Comparison of ENCODE assay signal across 29 mouse cellular contexts in genomic region chr5:147159320-147159719, GRCm38 (mm10). TPM values are rescaled to one million over a fixed set of nuclear protein-coding genes. Genes with fewer than 3 reads are reported as not detected.
DNase-seq lines count a peak whose midpoint lies in the region; TF ChIP-seq lines count a peak whose summit lies in the region.
"Had no signal": no experiment of that assay in that cellular context is flagged by ENCODE, and none has a peak within 500 bp of the region (broad histone marks: within the 10 kb centered on the region; RNA-seq: fewer than 3 reads in every experiment).

No protein-coding gene starts in this region.

- H3K4me3 ChIP-seq in testis, adult 2 months (ENCODE audit: control insufficient read depth, low read depth, low read length) = peak overlapping the region; percentile 68
- no peak overlapping the region for H3K4me3 ChIP-seq in left cerebral cortex, adult 2 months
- H3K4me3 ChIP-seq: embryonic facial prominence, embryonic 15.5 days; forebrain, embryonic 10.5 days; limb, embryonic 13.5 days; liver, embryonic 13.5 days had no signal

- no peak for TF ChIP-seq CTCF in testis, adult 2 months (IDR thresholded peaks at IDR 0.05; ENCODE audit: control insufficient read depth, insufficient read depth, insufficient replicate concordance, low read depth, low read length)
- TF ChIP-seq CTCF in left cerebral cortex, adult 2 months (IDR thresholded peaks at IDR 0.05) = no peak

- no peak for TF ChIP-seq POLR2A in testis, adult 2 months (IDR thresholded peaks at IDR 0.05; ENCODE audit: control insufficient read depth, low read depth, low read length)

- no peaks in the 10 kb centered on the region for H3K27me3 ChIP-seq in testis, adult 2 months (ENCODE audit: control insufficient read depth, insufficient read depth, low read length)

- DNase-seq in testis, postnatal 14 days (ENCODE audit: low spot score) = no peak
- DNase-seq in CD8-positive naive resting alpha-beta T cell, adult 2 months (ENCODE audit: low read depth in 2 of 2, low spot score in 2 of 2) = peak; percentile 35 to 47
- peak; percentile 47 for DNase-seq in ZHBTc4 (ENCODE audit: low read depth, low spot score)
- DNase-seq in natural killer cell, adult 2 months (ENCODE audit: low spot score in 2 of 2) = peak; percentile 60 to 72
- no peak for DNase-seq in gastrocnemius, postnatal 14 days
- no peak for DNase-seq in kidney, postnatal 14 days
- DNase-seq in left cerebral cortex, adult 2 months (ENCODE audit: extremely low spot score in 1 of 2, low spot score in 2 of 2) = no peak
- DNase-seq: adrenal gland, postnatal 25 days; B cell, adult 2 months; cerebellum, adult 11 months; cerebellum, postnatal 25 days; embryo, embryonic 11 days; forebrain, postnatal 0 days; kidney, adult 2 months; kidney, postnatal 4 days; liver, embryonic 13.5 days; lung, embryonic 14.5 days; lung, postnatal 4 days; right cerebral cortex, postnatal 25 days had no signal

- no peaks in the 10 kb centered on the region for H3K36me3 ChIP-seq in testis, adult 2 months (ENCODE audit: control insufficient read depth, insufficient read depth, low read length)
- H3K36me3 ChIP-seq: embryonic facial prominence, embryonic 15.5 days; forebrain, embryonic 10.5 days; limb, embryonic 13.5 days; liver, embryonic 13.5 days had no signal

- no peak overlapping the region for H3K27ac ChIP-seq in testis, adult 2 months (ENCODE audit: control insufficient read depth, insufficient read depth, low read depth, low read length)
- H3K27ac ChIP-seq in left cerebral cortex, adult 2 months = no peak overlapping the region
- H3K27ac ChIP-seq: embryonic facial prominence, embryonic 15.5 days; forebrain, embryonic 10.5 days; limb, embryonic 13.5 days; liver, embryonic 13.5 days had no signal

- intact Hi-C loops in gastrocnemius, postnatal 14 days (cut with DNase I; ENCODE audit: low total_unique reads) = no loop called here
- intact Hi-C loops in left cerebral cortex, adult 2 months (cut with DNase I) = no loop called here

- H3K4me1 ChIP-seq in testis, adult 2 months (ENCODE audit: control insufficient read depth, insufficient read depth, low read length) = no peaks in the 10 kb centered on the region
- H3K4me1 ChIP-seq: liver, embryonic 13.5 days had no signal

RNA-seq across cellular contexts. Expression of gene Gsx1, which starts 29.2 kb away (rescaled TPM):
- polyA plus RNA-seq in testis, adult 2 months (2012; rRNA removed) = not detected in 2 replicates
- total RNA-seq in gastrocnemius, postnatal 14 days (2021) = not detected
- total RNA-seq in left cerebral cortex, adult 2 months (2021) = under 1 TPM; 0.19 to 0.38 TPM
- total RNA-seq: adrenal gland, postnatal 25 days; gastrocnemius, postnatal 4 days; hematopoietic stem cell, adult 5-6 weeks had no signal
- polyA plus RNA-seq: embryonic facial prominence, embryonic 15.5 days; heart, embryonic 16.5 days; kidney, adult 2 months; limb, embryonic 13.5 days; liver, embryonic 13.5 days; lung, embryonic 14.5 days; spleen, adult 2 months; stomach, embryonic 16.5 days; urinary bladder, adult 2 months had no signal

Comparison
In these comparisons a context has a peak if more than half of its experiments do, and no peak if none do; other contexts are left out.
1. DNase-seq: peak in CD8-positive naive resting alpha-beta T cell, adult 2 months (2 of 2), ZHBTc4 (single experiment) and natural killer cell, adult 2 months (2 of 2); none in testis, postnatal 14 days (single experiment), gastrocnemius, postnatal 14 days (single experiment), kidney, postnatal 14 days (single experiment) and left cerebral cortex, adult 2 months (0 of 2).